Mouse (Mus musculus) monocyte, adult 5-6 weeks (primary cell): Measurements from ENCODE around the gene Uggt2. TPM values are rescaled to one million over a fixed set of nuclear protein-coding genes. Genes with fewer than 3 reads are reported as not detected.
A peak's percentile ranks its signal among the peaks of the same experiment; 100 is the strongest.
"Not testable (repeated sequence)": the region's sequence is repeated elsewhere in the genome, so short reads cannot be mapped to it uniquely, and the experiment has no call there.

ENCODE experiments used
- ATAC-seq: fragments of 153-309, 156-312 bp; replicated peaks from 2 replicates; pipeline ENCODE4 v1.8.0; 2017; ENCODE audit warnings: mild to moderate bottlenecking; ENCODE audit not compliant: low TSS enrichment, insufficient number of reproducible peaks, severe bottlenecking, poor library complexity, low FRiP score
- total RNA-seq: library from RNA; stranded (forward); fragments of 200-1000, 200-491, 200-594 nt; gene quantifications from 3 replicates; pipeline ENCODE4 v1.2.3, GENCODE M21; 2017

Gene Uggt2
- total RNA-seq, 1 experiment from 2014 or later = 4.9 TPM

DNA sequence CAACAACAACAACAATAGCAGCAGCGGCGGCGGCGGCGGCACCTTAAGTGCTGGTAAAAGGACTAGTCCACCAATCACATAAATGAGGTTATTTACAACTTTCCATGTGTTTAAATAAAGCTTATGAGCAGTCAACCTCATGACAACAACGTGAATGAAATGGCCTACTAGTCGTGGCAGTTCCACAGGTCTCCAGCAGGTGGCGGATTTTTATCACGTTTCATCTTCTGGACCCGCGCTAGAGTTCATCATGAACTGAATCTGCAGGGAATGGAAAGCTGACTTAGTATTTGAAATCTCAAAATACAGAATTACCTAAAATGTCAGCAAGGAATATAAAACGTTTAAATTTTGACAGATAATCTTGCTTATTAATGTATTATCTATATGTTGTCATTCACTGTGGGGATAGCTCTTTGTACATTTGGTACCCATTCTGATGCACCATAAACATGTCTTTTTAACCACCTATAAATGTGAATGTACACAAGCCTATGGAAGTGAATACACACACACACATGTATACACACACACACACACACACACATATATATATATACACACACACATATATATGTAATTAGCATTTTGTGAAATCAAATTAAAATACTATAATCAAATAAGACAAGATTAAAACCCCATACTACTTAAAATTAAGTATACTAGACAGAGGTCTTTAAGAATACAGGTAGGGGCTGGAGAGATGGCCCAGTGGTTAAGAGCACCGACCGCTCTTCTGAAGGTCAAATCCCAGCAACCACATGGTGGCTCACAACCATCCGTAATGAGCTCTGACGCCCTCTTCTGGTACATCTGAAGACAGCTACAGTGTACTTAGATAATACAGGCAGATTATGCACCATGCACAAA lies 112.3 kb downstream of the Uggt2 start:
- ATAC-seq = peak; percentile 52; the same call in 1 of the 2 replicates

GRCm38 (mm10) chr14:118984161-118984560 lies 115.1 kb downstream of the Uggt2 start:
- ATAC-seq = no peak

GRCm38 (mm10) chr14:118983396-118983795 lies 115.8 kb downstream of the Uggt2 start:
- ATAC-seq = no peak

DNA sequence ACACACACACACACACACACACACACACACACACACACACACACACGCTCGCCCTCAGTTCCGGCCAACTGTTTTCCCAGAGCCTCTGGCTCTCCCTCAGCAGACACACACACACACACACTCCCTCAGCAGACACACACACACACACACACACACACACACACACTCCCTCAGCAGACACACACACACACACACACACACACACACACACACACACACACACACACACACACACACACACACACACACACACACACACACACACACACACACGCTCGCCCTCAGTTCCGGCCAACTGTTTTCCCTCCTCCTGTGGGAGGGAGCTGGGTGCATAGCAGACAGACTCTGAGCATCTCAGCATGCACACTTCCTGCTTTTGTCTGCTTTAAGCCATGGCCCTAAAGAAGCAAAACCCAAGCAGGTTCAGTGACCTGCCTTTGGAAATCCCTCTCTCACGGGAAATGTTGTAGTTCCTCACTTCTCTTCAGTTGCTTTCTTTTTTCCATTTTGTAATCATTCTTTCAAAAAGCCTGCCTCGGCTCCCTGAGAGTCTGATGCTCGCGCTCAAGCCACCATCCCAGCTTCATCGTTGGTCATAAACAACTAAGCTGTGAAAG lies 116.7 kb downstream of the Uggt2 start:
- 0 out of 2 replicates have a peak, but pooled peaks have one; percentile 40 for ATAC-seq

DNA sequence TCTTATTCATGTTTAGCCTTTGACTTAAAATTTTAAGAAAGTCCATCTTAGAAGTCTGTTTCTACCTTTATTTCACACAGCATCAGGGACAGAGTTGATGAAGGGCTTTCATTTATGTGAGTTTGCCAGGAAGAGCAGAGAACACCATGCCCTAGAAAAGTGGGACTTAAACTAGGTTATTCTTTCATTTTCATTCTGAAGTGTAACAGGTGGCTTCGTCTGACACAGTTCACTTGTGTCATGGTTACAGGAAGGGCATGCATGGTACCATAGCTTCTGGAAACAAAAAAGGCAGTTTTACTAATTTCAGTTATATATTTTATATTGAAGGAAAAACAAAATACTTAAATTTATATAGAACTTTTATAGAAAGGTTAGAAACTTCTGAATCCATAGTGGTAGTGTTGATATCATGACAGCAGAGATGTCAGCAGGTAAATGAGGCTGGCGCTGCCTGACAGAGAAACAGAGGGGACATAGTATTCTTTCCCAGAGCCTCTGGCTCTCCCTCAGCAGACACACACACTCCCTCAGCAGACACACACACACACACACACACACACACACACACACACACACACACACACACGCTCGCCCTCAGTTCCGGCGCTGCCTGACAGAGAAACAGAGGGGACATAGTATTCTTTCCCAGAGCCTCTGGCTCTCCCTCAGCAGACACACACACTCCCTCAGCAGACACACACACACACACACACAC lies 117.4 kb downstream of the Uggt2 start:
- not testable (repeated sequence) for ATAC-seq

DNA sequence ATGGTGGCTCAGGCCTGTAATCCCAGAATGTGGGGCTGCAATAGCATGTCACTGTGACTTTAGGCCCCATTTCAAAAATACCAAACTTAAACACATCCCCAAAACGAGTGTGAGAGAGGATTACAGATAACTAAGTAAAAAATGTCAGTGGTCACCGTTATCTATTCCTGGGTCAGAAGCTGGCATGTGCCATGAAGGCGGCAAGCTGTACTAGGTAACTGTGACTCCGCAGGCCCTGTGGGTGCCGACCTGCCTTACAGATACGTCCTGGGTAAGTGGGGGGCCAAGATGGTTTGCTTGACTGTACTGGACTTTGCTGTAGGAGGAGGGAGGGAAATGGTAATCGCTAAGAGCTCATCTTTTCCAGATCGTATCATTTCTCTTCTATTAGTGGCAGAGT lies 118.3 kb downstream of the Uggt2 start:
- ATAC-seq = no peak

GRCm38 (mm10) chr14:118980358-118980757 lies 118.9 kb downstream of the Uggt2 start:
- ATAC-seq = no peak

DNA sequence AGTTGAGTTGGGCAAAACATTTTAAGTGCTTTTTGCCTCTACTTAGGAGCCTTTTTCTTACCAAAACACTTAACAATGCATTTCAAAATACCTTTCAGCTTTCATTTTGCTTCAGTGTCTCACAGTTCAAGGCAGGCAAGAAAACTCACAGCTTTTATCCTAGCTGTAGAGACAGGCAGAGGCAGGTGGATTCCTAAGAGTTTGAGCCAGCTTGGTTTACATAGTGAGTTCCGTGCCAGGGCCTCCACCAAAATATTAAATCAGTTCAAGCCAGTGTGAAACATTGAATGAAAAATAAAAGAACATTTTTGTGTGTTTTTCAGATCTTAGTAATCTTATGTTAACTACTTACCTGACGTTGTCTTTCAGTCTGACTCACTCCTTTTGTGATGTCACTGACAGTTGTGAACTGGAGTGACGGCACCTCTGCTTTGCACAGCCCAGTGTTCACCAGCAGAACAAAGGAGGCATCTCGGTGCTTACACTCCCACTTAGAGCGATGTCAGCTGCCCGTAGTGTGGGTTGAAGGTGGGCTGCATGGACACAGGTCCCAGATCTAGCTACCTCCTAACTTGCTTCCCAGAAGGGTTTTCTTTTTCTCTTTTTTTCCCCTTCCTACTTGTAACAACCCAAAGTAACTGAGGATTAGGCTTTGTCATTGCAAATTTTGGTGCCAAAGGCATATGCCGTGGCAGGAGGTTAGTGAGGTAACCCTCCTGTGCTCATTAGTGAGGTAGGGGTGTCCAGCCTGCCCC lies 119.5 kb downstream of the Uggt2 start:
- ATAC-seq = no peak

DNA sequence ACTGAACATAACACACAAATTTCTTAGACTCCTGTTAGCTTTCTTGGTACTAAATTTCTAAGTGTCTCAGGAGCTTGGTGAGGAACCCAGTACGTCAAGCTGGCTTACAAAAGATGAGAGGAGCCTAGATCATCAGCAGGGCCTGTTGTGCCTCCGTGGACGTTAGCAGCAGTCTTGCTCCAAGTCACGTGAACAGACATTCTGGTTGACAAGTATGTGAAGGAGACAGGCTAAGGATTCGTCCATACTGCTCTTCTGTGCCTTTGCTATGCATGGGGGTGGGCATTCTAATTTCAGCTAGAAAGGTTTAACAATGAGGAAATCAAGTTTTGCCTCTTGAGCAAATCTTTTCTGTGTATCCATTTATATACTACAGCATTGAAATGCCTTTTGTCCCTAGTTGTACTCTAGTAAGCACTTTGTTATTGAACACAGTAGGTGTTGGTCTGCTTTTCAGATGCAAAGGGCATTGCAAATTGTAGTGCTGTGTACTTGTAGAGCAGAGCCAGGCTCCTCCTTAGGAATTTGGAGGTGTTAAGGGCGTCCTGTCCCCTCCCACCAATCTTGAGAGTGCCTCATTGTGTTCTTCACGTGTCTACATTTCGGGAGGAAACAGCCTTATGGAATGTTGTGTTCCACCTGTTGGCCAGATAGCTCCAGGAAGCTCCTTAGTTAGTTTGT lies 122.0 kb downstream of the Uggt2 start:
- ATAC-seq = no peak

GRCm38 (mm10) chr14:118972268-118972667 lies 127.0 kb downstream of the Uggt2 start:
- ATAC-seq = no peak

DNA sequence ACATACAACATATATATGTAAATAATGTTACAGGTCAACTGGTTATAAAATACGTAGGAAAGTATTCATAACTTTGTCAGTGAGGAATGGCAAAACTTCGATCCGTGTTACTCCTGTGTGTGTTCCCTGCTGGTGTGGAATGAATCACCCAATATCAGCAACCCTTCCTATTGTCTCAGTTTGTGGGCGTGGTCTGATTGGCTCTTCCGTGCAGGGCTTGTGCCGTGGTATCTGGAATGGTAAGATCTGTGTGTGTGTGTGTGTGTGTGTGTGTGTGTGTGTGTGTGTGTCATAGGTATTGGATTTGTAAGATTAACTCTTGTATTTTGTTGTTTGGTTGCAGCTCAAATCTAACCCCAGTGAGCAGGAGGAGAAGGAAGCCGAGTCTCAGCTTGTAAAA lies 131.6 kb downstream of the Uggt2 start:
- no peak for ATAC-seq

- ATAC-seq = no peak
Observed at GRCm38 (mm10) chr14:118965356-118966000, 133.8 kb downstream of the Uggt2 start.

GRCm38 (mm10) chr14:118958010-118958409 lies 141.2 kb downstream of the Uggt2 start:
- ATAC-seq = no peak

DNA sequence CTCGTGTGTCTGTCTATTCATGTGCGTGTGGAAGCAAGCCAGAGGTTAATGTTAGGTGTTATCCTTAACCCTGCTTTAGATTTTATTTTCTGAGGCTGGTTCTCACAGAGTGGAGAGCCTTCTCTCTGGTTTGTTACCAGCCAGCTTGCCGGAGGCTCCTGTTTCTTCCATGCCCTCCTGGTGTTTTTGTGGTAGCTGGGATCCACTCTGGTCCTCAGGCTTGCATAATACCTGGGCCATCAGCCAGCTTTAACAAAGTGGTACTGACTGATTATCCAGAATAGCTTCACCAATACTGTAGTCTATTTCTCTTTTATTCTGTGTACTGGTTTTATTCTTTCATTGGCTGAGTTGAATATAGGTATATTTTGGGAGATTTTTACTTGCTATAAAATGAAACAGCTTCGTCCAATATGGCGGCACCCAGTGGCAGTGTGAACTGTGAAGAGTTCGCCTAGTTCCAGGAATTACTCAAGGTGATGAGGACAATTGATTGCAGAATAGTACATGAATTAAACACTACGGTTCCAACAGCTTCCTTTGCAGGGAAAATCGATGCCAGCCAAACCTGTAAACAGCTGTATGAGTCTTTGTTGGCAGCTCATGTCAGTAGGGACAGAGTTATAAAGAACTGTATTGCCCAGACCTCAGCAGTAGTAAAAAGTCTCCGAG lies 147.2 kb downstream of the Uggt2 start:
- no peak for ATAC-seq

- no peak for ATAC-seq
Observed at GRCm38 (mm10) chr14:118948841-118949240, 150.4 kb downstream of the Uggt2 start.

- ATAC-seq = no peak
Observed at GRCm38 (mm10) chr14:118944702-118945101, 154.5 kb downstream of the Uggt2 start.

- ATAC-seq = no peak
Observed at GRCm38 (mm10) chr14:118942076-118942475, 157.2 kb downstream of the Uggt2 start.
